Mouse (Mus musculus) megakaryocyte, embryonic 14.5 days (primary cell): ENCODE measurements around the gene Fgd6. TPM values are rescaled to one million over a fixed set of nuclear protein-coding genes. Genes with fewer than 3 reads are reported as not detected.

Source experiments
- H3K27me3 ChIP-seq: replicated peaks from 2 replicates; pipeline ENCODE3; 2012; ENCODE audit warnings: inconsistent platforms
- H3K36me3 ChIP-seq: replicated peaks from 2 replicates; pipeline ENCODE3; 2012; ENCODE audit warnings: low read length, inconsistent platforms, mixed read lengths
- H3K4me1 ChIP-seq: 2 replicates; pipeline ENCODE4 v1.6.1; 2012; ENCODE audit warnings: inconsistent platforms
- H3K4me3 ChIP-seq: replicated peaks from 2 replicates; pipeline ENCODE3; 2012; ENCODE audit warnings: moderate library complexity, mild to moderate bottlenecking, inconsistent platforms
- H3K9me3 ChIP-seq: 2 replicates; pipeline ENCODE4 v1.6.1; 2012; ENCODE audit warnings: inconsistent platforms
- FLI1 ChIP-seq: IDR thresholded peaks from 2 replicates; pipeline ENCODE4 v1.6.1; 2012; ENCODE audit warnings: low read length, inconsistent platforms, mixed read lengths
- GATA1 ChIP-seq: IDR thresholded peaks from 3 replicates; pipeline ENCODE4 v1.6.1; 2012; ENCODE audit warnings: mixed read lengths, low read length, inconsistent platforms, borderline replicate concordance
- polyA plus RNA-seq: library from polyadenylated mRNA; stranded (reverse); fragments of >175 nt; gene quantifications from 2 replicates; pipeline ENCODE4 v1.2.3, GENCODE M21; 2012; ENCODE audit warnings: low replicate concordance; ENCODE audit not compliant: insufficient read depth

Fgd6 gene
- polyA plus RNA-seq, 1 experiment = 0.01 TPM

GRCm38 (mm10) chr10:94147756-94148531, 112.1 kb downstream of the Fgd6 start, which contains the start of gene Nr2c1:
Gene Nr2c1, plus strand, starts transcription at chr10:94148023.
- TF ChIP-seq FLI1 (no peak), GATA1 (no peak)
- Histone ChIP-seq H3K36me3 (no peaks in the 10 kb centered on the region), H3K4me3 (peak within 1 kb of the TSS; percentile 95), H3K9me3 (no peaks in the 10 kb centered on the region), H3K4me1 (peaks cover 33% of the 10 kb centered on the region), H3K27me3 (peaks cover 4% of the 10 kb centered on the region)

- no peak for TF ChIP-seq FLI1
- TF ChIP-seq GATA1 = no peak
- Histone ChIP-seq H3K4me3 (no peak overlapping the region), H3K27me3 (no peaks in the 10 kb centered on the region), H3K36me3 (peaks cover 5% of the 10 kb centered on the region), H3K4me1 (peaks cover 33% of the 10 kb centered on the region), H3K9me3 (no peaks in the 10 kb centered on the region)
Measured at GRCm38 (mm10) chr10:94151488-94151887, 115.7 kb downstream of the Fgd6 start.

- TF ChIP-seq FLI1 = no peak
- no peak for TF ChIP-seq GATA1
- Histone ChIP-seq H3K4me1 (peaks cover 29% of the 10 kb centered on the region), H3K36me3 (peaks cover 20% of the 10 kb centered on the region), H3K9me3 (no peaks in the 10 kb centered on the region), H3K4me3 (no peak overlapping the region), H3K27me3 (no peaks in the 10 kb centered on the region)
Measured at GRCm38 (mm10) chr10:94153841-94154240, 118.0 kb downstream of the Fgd6 start.

GRCm38 (mm10) chr10:94158962-94159361, 123.2 kb downstream of the Fgd6 start:
- Histone ChIP-seq H3K36me3 (peaks cover 59% of the 10 kb centered on the region), H3K4me1 (peaks cover 24% of the 10 kb centered on the region), H3K9me3 (no peaks in the 10 kb centered on the region), H3K27me3 (no peaks in the 10 kb centered on the region), H3K4me3 (no peak overlapping the region)
- no peak for TF ChIP-seq GATA1
- TF ChIP-seq FLI1 = no peak

GRCm38 (mm10) chr10:94159406-94159805, 123.6 kb downstream of the Fgd6 start:
- H3K9me3 ChIP-seq = no peaks in the 10 kb centered on the region
- H3K36me3 ChIP-seq = peaks cover 64% of the 10 kb centered on the region
- H3K27me3 ChIP-seq = no peaks in the 10 kb centered on the region
- no peak for TF ChIP-seq GATA1
- no peak for TF ChIP-seq FLI1
- peaks cover 24% of the 10 kb centered on the region for H3K4me1 ChIP-seq
- H3K4me3 ChIP-seq = no peak overlapping the region

- H3K36me3 ChIP-seq = peaks cover 72% of the 10 kb centered on the region
- no peaks in the 10 kb centered on the region for H3K9me3 ChIP-seq
- no peaks in the 10 kb centered on the region for H3K27me3 ChIP-seq
- H3K4me3 ChIP-seq = no peak overlapping the region
- TF ChIP-seq GATA1 (no peak), FLI1 (no peak)
- H3K4me1 ChIP-seq = peaks cover 24% of the 10 kb centered on the region
Measured at GRCm38 (mm10) chr10:94161051-94161765, 125.4 kb downstream of the Fgd6 start.

- H3K9me3 ChIP-seq = no peaks in the 10 kb centered on the region
- no peak overlapping the region for H3K4me3 ChIP-seq
- H3K36me3 ChIP-seq = peaks cover 74% of the 10 kb centered on the region
- H3K4me1 ChIP-seq = peaks cover 24% of the 10 kb centered on the region
- H3K27me3 ChIP-seq = no peaks in the 10 kb centered on the region
- TF ChIP-seq FLI1 (no peak), GATA1 (no peak)
Measured at GRCm38 (mm10) chr10:94162031-94162430, 126.2 kb downstream of the Fgd6 start.

GRCm38 (mm10) chr10:94164104-94164845, 128.5 kb downstream of the Fgd6 start:
- Histone ChIP-seq H3K4me1 (peaks cover 8% of the 10 kb centered on the region), H3K27me3 (no peaks in the 10 kb centered on the region), H3K36me3 (peaks cover 80% of the 10 kb centered on the region), H3K9me3 (no peaks in the 10 kb centered on the region), H3K4me3 (no peak overlapping the region)
- TF ChIP-seq FLI1 = no peak
- no peak for TF ChIP-seq GATA1

GRCm38 (mm10) chr10:94165426-94165825, 129.6 kb downstream of the Fgd6 start:
- TF ChIP-seq FLI1 = no peak
- no peak for TF ChIP-seq GATA1
- Histone ChIP-seq H3K4me1 (peaks cover 7% of the 10 kb centered on the region; the same call in 1 of the 2 replicates), H3K36me3 (peaks cover 80% of the 10 kb centered on the region), H3K9me3 (no peaks in the 10 kb centered on the region), H3K4me3 (no peak overlapping the region), H3K27me3 (no peaks in the 10 kb centered on the region)
